Mouse (Mus musculus): ENCODE results near the gene Cfap73. TPM values are rescaled to one million over a fixed set of nuclear protein-coding genes. Genes with fewer than 3 reads are reported as not detected.

The Cfap73 gene
- polyA plus RNA-seq, 1 experiment from 2014 or later, result not detected

DNA sequence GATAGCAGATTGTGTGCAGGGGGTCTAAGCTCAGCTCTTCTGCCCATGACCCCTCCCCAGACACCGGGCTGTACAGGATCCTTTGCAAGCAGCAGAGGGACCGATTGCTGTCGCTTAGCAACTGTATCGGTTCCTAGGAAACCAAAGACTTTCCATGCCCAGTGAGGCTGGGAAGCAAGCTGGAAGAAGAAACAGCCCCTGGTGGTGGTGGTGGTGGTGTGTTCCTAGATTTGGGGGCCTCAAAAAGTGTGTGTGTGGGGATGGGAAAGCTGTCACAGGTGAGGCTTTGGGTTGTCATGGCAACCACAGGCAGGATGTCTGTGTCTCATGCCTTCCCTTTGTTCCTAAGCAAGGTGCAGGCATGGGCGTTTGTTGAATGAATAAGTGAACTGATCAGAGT lies 26.8 kb upstream of the Cfap73 start:
- Histone ChIP-seq H3K4me1 (0 out of 2 replicates have a peak, but pooled peaks cover 3% of the 10 kb centered on the region), H3K4me3 (no peak overlapping the region), H3K27me3 (no peaks in the 10 kb centered on the region), H3K36me3 (ENCODE audit: poor library complexity, severe bottlenecking) (no peaks in the 10 kb centered on the region), H3K27ac (peak overlapping the region; percentile 41; the same call in 1 of the 2 replicates), H3K9me3 (replicated peaks) (no peaks in the 10 kb centered on the region), H3K4me2 (no peak overlapping the region), H3K9ac (no peak overlapping the region)
- 37% methylated on average over 5 of the region's 5 CpGs for WGBS
- ATAC-seq, result peak; percentile 61; the same call in 1 of the 2 replicates

- Histone ChIP-seq H3K9ac (no peak overlapping the region), H3K27ac (peak overlapping the region; percentile 31; the same call in 1 of the 2 replicates), H3K4me3 (no peak overlapping the region), H3K4me2 (no peak overlapping the region), H3K36me3 (ENCODE audit: poor library complexity, severe bottlenecking) (no peaks in the 10 kb centered on the region), H3K4me1 (0 out of 2 replicates have a peak, but pooled peaks cover 3% of the 10 kb centered on the region), H3K9me3 (replicated peaks) (no peaks in the 10 kb centered on the region), H3K27me3 (peaks cover 4% of the 10 kb centered on the region; the same call in 1 of the 2 replicates)
- WGBS, result 83% methylated on average over 12 of the region's 12 CpGs
- ATAC-seq, result no peak; the same call in 1 of the 2 replicates
Observed at GRCm38 (mm10) chr5:120656281-120656751, 22.3 kb upstream of the Cfap73 start.

- Histone ChIP-seq H3K4me1 (peaks cover 8% of the 10 kb centered on the region), H3K9me3 (replicated peaks) (no peaks in the 10 kb centered on the region), H3K36me3 (ENCODE audit: poor library complexity, severe bottlenecking) (no peaks in the 10 kb centered on the region), H3K4me2 (no peak overlapping the region), H3K27me3 (peaks cover 27% of the 10 kb centered on the region), H3K27ac (peak overlapping the region; percentile 41; the same call in 1 of the 2 replicates), H3K4me3 (no peak overlapping the region), H3K9ac (no peak overlapping the region)
- WGBS, result 90% methylated on average over 2 of the region's 2 CpGs
- no peak for ATAC-seq
Observed at GRCm38 (mm10) chr5:120653873-120654272, 19.8 kb upstream of the Cfap73 start.

- H3K9me3 ChIP-seq (replicated peaks), result no peaks in the 10 kb centered on the region
- peaks cover 35% of the 10 kb centered on the region for H3K27me3 ChIP-seq
- no peaks in the 10 kb centered on the region for H3K36me3 ChIP-seq (ENCODE audit: poor library complexity, severe bottlenecking)
- 75% methylated on average over 28 of the region's 28 CpGs for WGBS
- no peak for ATAC-seq
- peaks cover 14% of the 10 kb centered on the region for H3K4me1 ChIP-seq
- no peak overlapping the region for H3K4me3 ChIP-seq
- H3K9ac ChIP-seq, result no peak overlapping the region
- peak overlapping the region; percentile 41; the same call in 1 of the 2 replicates for H3K27ac ChIP-seq
- H3K4me2 ChIP-seq, result no peak overlapping the region
Observed at GRCm38 (mm10) chr5:120652915-120653701, 19.1 kb upstream of the Cfap73 start.

DNA sequence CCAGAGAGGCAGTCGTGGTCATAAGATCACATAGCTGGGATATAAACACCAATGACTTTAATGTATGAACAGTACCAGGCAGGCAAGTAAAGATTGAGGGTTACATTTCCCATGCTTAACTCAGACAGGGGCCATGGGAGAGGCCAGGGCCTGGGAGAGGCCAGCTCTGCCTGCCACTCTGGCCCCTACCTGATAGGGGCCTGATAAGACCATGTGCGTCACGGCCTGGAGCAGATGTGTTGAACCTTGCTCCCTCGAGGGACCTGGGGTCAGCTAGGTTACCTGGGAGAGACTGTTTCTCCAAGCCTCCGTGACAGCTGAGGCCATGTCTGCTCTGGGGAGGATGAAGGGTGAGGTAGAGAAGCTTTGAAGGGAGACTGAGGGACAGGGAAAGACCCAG lies 17.2 kb upstream of the Cfap73 start:
- ATAC-seq, result no peak
- H3K27ac ChIP-seq, result no peak overlapping the region
- WGBS, result 90% methylated on average over 5 of the region's 5 CpGs
- H3K36me3 ChIP-seq (ENCODE audit: poor library complexity, severe bottlenecking), result no peaks in the 10 kb centered on the region
- H3K4me3 ChIP-seq, result no peak overlapping the region
- H3K4me1 ChIP-seq, result peaks cover 14% of the 10 kb centered on the region
- peaks cover 50% of the 10 kb centered on the region for H3K27me3 ChIP-seq
- no peak overlapping the region for H3K9ac ChIP-seq
- H3K4me2 ChIP-seq, result no peak overlapping the region
- H3K9me3 ChIP-seq (replicated peaks), result no peaks in the 10 kb centered on the region

DNA sequence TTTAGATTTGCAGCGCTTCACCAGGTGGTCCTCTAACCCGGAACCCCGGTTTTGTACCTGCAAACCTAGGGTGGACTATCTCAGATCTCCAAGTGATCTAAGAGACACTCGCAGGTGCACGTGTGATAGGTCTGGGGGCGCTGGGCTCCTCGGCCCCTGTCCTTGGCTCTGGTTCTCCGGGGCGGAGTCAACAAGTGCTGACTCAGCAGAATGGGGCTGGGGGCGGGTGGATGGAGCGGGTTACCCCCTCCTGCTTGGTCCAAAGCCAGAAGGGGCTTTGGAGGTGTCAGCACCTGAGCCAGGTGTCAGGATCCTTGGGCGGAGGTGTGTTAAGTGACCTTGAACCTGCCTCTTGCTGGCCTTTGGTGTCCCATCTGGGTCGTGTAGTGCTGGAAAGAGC lies 15.9 kb upstream of the Cfap73 start:
- Histone ChIP-seq H3K27ac (no peak overlapping the region), H3K4me2 (no peak overlapping the region), H3K36me3 (ENCODE audit: poor library complexity, severe bottlenecking) (no peaks in the 10 kb centered on the region), H3K9me3 (replicated peaks) (no peaks in the 10 kb centered on the region), H3K4me1 (peaks cover 14% of the 10 kb centered on the region), H3K9ac (no peak overlapping the region), H3K4me3 (no peak overlapping the region), H3K27me3 (peaks cover 50% of the 10 kb centered on the region)
- ATAC-seq, result no peak
- 20% methylated on average over 13 of the region's 13 CpGs for WGBS

DNA sequence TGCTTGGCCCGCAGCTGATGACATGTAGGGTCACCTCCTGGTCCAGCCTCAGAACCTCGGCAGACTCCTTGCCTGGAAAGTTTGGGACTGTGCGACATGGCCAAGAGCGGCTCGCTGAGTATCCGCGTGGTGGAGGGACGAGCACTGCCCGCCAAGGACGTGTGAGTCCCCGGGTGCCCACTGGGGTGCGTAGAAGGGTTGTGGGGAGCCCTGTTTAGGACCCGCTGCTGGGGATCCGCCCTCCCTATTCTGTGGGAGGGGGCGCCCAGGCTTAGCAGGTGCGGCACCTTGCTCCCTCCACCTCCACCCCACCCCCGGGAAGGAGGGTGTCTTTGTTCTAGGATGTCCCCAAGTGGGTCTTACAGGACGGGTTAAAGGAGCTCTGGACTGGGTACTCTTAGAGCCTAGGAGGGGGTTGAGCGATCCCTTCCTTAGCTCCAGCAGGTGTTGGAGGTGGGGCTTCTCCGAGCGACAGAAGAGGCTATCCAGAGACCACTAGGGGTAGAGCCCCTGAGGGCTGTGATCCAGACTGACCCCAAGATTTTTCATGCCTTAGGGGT lies 15.4 kb upstream of the Cfap73 start:
- 1% methylated on average over 21 of the region's 21 CpGs for WGBS
- peaks cover 50% of the 10 kb centered on the region for H3K27me3 ChIP-seq

DNA sequence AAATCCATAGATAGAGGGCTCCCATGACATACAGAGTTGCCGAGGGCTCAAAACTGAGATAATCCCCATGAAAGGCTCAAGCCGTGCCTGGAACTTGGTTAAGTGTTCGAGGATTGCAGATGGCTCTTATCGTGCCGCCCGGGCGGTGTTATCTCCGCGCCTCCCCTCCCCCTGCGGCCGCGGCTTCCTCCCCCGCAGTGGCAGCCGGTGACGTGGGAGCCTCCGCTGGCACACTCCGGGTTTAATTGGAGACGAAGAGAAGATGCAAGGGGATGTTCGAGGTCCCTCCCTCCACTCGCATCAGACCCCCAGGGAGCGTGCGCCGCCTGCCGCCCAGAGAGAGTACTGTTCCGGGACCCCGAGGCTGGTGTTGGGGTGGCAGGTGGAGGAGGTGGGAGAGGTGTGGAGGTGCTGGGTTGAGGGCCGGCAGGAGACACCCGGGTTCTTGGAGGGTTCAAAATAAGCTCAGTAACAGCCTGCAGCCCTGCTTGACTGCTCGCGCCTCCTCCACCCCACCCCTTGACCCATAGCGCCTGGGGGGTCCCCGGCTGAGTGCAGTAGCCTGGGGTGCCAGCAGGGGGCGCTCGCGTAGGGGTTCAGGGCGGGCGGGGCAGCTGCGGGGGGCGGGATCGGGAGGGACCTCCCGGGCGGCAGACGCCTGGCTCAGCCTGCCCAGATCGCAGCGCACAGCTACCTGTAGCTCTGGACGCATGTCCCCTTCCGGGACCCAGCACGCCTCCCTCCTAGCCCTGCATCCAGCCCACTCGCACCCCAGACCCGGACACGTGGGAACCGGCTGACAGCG lies 14.7 kb upstream of the Cfap73 start, which contains the start of gene Rasal1:
Gene Rasal1 (plus strand): TSS at position 244 of the 805 bp plus-strand sequence.
- ATAC-seq, result peak; percentile 58
- Histone ChIP-seq H3K9me3 (replicated peaks) (no peaks in the 10 kb centered on the region), H3K4me3 (peak within 1 kb of the TSS; percentile 23), H3K27ac (no peak within 1 kb of the TSS), H3K9ac (peak within 1 kb of the TSS; percentile 48), H3K4me1 (peaks cover 14% of the 10 kb centered on the region), H3K4me2 (peak within 1 kb of the TSS; percentile 53), H3K27me3 (peaks cover 50% of the 10 kb centered on the region), H3K36me3 (ENCODE audit: poor library complexity, severe bottlenecking) (no peaks in the 10 kb centered on the region)
- WGBS, result under 1% methylated on average over 38 of the region's 53 CpGs

More for the DNA sequence above, 15.4 kb upstream of the Cfap73 start:
- peak; percentile 43; the same call in 1 of the 2 replicates for ATAC-seq
- H3K36me3 ChIP-seq (ENCODE audit: poor library complexity, severe bottlenecking), result no peaks in the 10 kb centered on the region
- H3K4me1 ChIP-seq, result peaks cover 14% of the 10 kb centered on the region
- H3K4me2 ChIP-seq, result peak overlapping the region; percentile 53
- H3K27ac ChIP-seq, result no peak overlapping the region
- H3K9me3 ChIP-seq (replicated peaks), result no peaks in the 10 kb centered on the region
- H3K4me3 ChIP-seq, result peak overlapping the region; percentile 23
- H3K9ac ChIP-seq, result no peak overlapping the region

GRCm38 (mm10) chr5:120647814-120648491 lies 13.9 kb upstream of the Cfap73 start:
- Histone ChIP-seq H3K36me3 (ENCODE audit: poor library complexity, severe bottlenecking) (no peaks in the 10 kb centered on the region), H3K9me3 (replicated peaks) (no peaks in the 10 kb centered on the region), H3K27me3 (peaks cover 50% of the 10 kb centered on the region), H3K9ac (no peak overlapping the region), H3K4me2 (peak overlapping the region; percentile 53; the same call in 1 of the 2 replicates), H3K27ac (no peak overlapping the region), H3K4me3 (no peak overlapping the region), H3K4me1 (peaks cover 18% of the 10 kb centered on the region)
- 42% methylated on average over 12 of the region's 12 CpGs for WGBS
- no peak for ATAC-seq

DNA sequence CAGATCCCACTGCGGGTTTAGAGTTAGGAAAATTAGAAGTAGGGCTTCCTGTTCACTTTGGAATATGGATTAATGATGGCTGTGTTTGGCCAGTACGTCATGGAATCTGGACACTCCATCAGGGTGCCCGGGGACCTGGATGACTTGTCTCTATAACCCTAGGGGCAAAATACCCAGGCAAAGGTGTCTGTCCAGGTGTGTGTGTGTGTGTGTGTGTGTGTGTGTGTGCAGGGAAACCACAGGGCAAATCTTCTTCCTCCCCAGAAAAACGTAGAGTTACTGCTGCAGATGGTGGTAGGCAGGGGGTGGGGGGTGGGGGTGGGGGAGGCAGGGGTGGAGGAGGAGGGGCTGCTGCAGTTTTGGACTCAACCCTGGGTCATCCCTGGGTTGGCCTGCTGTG lies 13.3 kb upstream of the Cfap73 start:
- H3K27me3 ChIP-seq, result peaks cover 50% of the 10 kb centered on the region
- 85% methylated on average over 4 of the region's 4 CpGs for WGBS

DNA sequence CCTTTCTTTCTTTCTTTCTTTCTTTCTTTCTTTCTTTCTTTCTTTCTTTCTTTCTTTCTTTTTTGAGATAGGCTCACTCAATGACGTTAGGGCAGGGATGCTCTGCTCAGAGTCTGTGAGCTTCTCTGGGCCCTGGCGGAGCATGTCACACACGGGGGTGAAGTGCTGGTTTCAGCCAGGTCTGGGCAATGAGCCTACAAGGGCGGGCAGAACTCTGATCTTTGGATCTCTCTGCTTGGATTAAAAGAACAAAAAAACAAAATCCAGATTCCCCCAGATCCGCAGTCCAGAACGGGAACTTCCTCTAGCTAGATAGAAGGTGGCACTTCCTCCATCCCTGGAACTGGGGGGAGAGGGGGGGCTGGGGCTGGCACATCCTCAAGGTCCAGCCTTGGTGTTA lies 11.8 kb upstream of the Cfap73 start:
- 52% methylated on average over 6 of the region's 6 CpGs for WGBS
- Histone ChIP-seq H3K4me2 (no peak overlapping the region), H3K9me3 (replicated peaks) (no peaks in the 10 kb centered on the region), H3K9ac (no peak overlapping the region), H3K27ac (no peak overlapping the region), H3K36me3 (ENCODE audit: poor library complexity, severe bottlenecking) (no peaks in the 10 kb centered on the region), H3K27me3 (peaks cover 42% of the 10 kb centered on the region), H3K4me3 (no peak overlapping the region), H3K4me1 (peaks cover 18% of the 10 kb centered on the region)
- ATAC-seq, result no peak

More for the DNA sequence above, 13.3 kb upstream of the Cfap73 start:
- no peaks in the 10 kb centered on the region for H3K9me3 ChIP-seq (replicated peaks)
- no peak overlapping the region for H3K27ac ChIP-seq
- no peaks in the 10 kb centered on the region for H3K36me3 ChIP-seq (ENCODE audit: poor library complexity, severe bottlenecking)
- no peak overlapping the region for H3K9ac ChIP-seq
- H3K4me1 ChIP-seq, result peaks cover 18% of the 10 kb centered on the region
- H3K4me3 ChIP-seq, result no peak overlapping the region
- H3K4me2 ChIP-seq, result no peak overlapping the region
- ATAC-seq, result no peak

All from forebrain, embryonic 13.5 days (tissue).